Mouse (Mus musculus): Measurements from ENCODE around the gene Lrrc15. TPM values are rescaled to one million over a fixed set of nuclear protein-coding genes. Genes with fewer than 3 reads are reported as not detected.

Lrrc15 gene
- polyA plus RNA-seq (2012; fragmentation: generic; extraction: Trizol) = under 1 TPM in 1 of 2 experiments, not detected in 1; 0.05 TPM

DNA sequence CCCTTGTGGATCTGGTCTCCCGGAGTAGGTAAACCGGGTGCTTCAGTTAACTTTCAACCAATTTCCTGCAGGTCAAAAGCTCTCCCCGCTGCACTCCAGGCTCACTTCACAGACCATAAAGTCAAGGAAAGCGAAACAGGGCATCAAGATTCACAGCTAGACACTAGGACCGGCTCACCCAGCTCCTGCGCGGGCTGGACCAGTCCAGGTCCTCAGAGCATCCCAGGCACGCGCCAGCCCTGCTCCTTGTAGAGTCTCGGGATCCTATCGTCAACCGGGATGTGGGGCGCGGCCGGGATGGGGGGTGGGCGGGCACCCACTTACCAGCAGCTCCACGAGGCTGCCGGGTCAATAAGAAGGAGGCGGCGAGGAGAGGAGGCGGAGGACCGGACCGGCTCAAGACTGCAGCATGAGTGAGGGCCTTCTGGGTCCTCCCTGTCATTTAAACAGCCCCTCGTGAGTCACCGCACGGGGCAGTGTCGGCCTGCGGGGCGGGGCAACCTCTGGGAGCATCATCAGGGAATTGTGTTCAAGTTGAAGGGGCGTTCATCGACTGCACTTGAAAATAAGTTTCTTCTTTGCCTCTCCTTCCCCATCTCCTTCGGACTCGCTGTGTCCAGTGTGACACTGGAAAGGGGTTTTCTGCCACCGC, at the start of gene Lrrc15:
Gene Lrrc15 (minus strand): TSS at position 413 of the 652 bp plus-strand sequence.

DNA sequence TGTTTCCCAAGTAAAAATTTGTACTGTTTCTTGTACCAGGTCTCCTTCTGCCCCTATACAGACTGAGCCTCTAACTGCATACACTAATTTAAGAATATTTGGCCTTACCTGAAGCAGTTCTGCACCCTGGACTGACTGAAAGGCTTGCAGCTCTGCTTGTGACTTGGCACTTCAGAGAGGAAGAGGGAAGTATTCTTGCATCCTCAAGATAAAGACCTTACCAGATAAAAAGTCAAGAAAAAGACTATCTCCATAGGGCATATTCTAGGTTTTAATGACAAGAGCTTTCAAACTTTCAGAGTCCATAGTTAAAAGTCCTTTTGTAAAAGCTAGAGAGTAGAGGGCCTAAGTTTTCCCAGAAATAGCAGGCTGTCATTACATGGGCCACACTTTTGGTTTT, 27.6 kb upstream of the Lrrc15 start, which contains the start of gene Gp5:
Gene Gp5 (minus strand): TSS at position 133 of the 400 bp plus-strand sequence.

DNA sequence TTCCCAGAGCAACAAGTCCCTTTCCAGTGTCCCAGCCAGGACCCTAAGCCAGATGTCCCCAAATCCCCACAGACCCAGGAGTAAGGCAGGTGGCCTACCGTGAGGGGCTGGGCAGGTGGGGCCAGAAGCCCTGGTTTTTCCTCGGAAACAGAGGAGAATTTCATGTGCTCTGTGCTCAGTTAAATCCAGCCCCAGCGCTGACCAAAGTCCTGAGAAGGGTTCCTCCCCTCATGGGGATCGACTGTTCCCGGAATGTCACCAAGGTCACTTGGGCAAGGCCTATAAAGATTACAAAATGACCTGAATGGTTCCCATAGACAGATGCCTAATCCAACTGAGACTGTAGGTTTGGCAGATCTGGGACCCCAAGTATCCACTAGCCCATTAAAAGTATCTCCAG, 15.7 kb downstream of the Lrrc15 start, which contains the start of gene Cpn2:
Gene Cpn2 (minus strand): TSS at position 141 of the 400 bp plus-strand sequence.

Other genes starting within 250 kb of the Lrrc15 start
- 1 to 10 TPM; 5.5 to 6.0 TPM for gene Hes1, start 218.9 kb downstream of the Lrrc15 start, polyA plus RNA-seq (2012; fragmentation: generic; extraction: Trizol)
- not detected for gene Cpn2, start 15.8 kb downstream of the Lrrc15 start, polyA plus RNA-seq (2012; fragmentation: generic; extraction: Trizol)
- under 1 TPM; 0.02 to 0.96 TPM for gene Gp5, start 27.5 kb upstream of the Lrrc15 start, polyA plus RNA-seq (2012; fragmentation: generic; extraction: Trizol)
- 10 to 100 TPM in 1 of 2 experiments, 1 to 10 TPM in 1; 1.4 to 20.7 TPM for gene Atp13a3, start 122.7 kb upstream of the Lrrc15 start, polyA plus RNA-seq (2012; fragmentation: generic; extraction: Trizol)